Mouse (Mus musculus): ENCODE data around the gene Bcl3.

Gene Bcl3

GRCm38 (mm10) chr7:19769434-19770374 lies 52.9 kb downstream of the Bcl3 start:
- no peak for DNase-seq (ENCODE audit: low read depth, low spot score)

- no peak for DNase-seq (ENCODE audit: low read depth, low spot score)
Observed at GRCm38 (mm10) chr7:19769001-19769400, 53.6 kb downstream of the Bcl3 start.

GRCm38 (mm10) chr7:19768251-19768650 lies 54.3 kb downstream of the Bcl3 start:
- DNase-seq (ENCODE audit: low read depth, low spot score), result no peak

- DNase-seq (ENCODE audit: low read depth, low spot score), result no peak
Observed at GRCm38 (mm10) chr7:19764581-19764980, 58.0 kb downstream of the Bcl3 start.

GRCm38 (mm10) chr7:19763829-19764477 lies 58.6 kb downstream of the Bcl3 start:
- no peak for DNase-seq (ENCODE audit: low read depth, low spot score)

GRCm38 (mm10) chr7:19762283-19762682 lies 60.3 kb downstream of the Bcl3 start:
- DNase-seq (ENCODE audit: low read depth, low spot score), result no peak

GRCm38 (mm10) chr7:19760021-19760420 lies 62.5 kb downstream of the Bcl3 start:
- no peak for DNase-seq (ENCODE audit: low read depth, low spot score)

- no peak for DNase-seq (ENCODE audit: low read depth, low spot score)
Observed at GRCm38 (mm10) chr7:19758623-19759022, 63.9 kb downstream of the Bcl3 start.

All from retina, adult 2 months (tissue).